Mouse (Mus musculus) right cerebral cortex, adult 18-20 months (tissue): Measurements from ENCODE around the gene Mkrn2os.

Experiments used
- DNase-seq: peaks from one replicate; pipeline ENCODE4 v3.0.0; 2022; ENCODE audit warnings: mixed read lengths

Mkrn2os gene

DNA sequence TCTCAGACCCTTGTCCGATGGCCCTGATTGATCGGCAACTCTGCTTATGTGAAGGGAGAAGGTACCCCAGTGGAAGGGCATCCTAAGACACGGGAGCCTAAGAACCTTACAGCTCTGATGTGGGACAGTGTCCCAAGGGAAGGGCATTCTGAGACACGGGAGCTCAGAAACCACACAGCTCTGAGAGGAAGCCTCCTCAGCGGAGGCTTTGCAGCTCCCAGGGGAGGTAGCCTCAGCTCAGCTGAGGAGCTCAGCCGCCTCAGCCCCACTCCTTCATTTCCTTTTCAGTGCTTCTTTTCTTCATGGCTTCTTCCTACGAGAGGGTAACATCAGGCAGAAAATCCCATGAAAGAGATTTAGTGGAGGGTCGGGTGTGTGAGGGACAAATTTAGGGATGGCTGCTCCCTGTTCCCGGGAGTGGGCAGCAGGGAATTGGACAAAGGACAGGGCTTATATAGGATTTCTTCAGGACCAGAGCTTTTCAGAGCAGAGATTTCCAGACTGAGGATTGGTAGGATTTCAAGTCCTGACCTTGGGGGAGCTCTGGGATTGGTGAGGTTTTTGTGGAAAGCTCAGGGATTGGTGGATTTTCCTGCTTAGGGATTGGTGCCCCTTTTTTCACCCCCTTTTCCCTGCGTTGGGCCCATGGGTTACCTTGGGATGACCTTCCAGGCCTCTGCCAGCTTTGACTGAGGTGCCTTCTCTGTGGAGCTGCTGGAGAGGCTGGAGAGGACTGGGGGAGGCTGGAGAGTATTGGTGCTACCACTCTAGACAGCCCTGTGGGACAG, 9.9 kb downstream of the Mkrn2os start:
- no peak for DNase-seq

DNA sequence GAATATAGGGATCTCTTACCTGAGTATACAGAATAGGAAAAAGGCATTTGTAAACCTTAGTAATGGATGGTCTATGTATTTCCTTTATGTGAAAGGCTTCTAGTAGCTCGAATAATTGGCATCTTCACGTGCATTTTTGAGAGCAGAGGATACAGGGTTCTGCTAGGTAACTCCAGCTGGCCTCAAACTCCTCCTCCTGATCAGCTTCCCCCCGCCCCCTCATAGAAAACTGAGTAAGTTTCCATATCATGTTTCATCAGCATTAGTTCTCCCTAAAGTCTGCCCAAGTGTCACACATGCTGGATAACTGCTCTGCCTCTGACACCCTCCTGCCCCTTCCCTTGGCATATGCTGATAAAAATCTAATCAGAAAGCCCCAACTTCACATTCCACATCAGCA, 11.6 kb downstream of the Mkrn2os start:
- DNase-seq = no peak

DNA sequence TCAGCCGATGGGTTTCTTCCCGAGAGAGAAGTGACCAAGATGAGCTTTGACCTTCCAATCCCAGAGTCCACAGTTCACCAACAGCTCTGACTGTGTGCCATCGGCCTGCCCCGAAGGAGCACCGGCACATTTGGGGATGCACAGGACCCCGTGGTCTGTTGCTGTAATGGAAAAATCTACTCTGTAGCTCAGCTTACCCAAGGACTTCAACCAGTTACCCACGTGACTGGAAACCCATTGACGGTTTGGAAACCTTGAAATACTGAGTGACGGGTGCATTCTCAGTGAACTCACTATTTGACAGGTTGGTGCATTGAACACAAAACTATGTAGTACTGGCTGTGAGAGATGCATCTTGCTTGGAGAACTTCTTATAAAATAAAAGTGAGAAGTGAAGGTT, 14.4 kb downstream of the Mkrn2os start:
- no peak for DNase-seq

DNA sequence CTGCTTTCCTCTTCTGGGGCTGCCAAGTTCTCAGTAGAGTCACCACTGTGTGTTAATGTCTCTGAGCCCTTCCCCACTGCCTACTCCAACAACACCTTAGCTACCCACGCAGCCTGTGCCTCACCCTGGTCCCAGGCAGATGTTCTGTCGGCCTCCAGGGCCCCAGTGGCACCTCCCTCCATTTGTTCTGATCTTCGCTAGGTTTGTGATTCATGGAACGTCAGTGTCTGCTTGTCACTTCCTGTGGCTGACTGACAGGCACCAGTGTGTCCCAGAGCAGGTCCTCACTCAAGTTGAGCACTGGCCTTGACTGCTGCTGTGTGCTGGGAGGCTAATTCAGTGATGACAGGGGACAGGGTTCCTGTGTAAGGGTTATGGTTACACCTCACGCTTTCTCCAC, 15.0 kb downstream of the Mkrn2os start:
- no peak for DNase-seq

DNA sequence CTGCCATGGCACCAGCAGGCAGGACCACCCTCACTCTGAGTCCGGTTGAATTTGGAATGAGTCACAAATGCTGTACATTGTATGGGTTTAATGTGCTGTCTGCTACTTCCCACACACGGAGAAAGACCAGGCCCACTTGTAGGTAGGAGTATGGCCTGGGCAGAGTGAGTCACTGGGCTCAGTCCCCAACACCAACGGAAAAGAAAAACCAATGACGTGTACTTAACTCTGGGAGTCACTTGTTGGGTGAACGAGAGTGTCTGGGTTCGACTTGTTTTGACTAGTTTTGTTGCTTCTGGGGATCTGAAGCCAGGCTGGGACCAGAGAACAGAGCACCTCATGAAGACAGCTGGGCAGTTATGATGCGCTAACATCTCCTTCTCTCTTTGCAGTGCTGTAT, 18.2 kb downstream of the Mkrn2os start:
- DNase-seq = no peak

DNA sequence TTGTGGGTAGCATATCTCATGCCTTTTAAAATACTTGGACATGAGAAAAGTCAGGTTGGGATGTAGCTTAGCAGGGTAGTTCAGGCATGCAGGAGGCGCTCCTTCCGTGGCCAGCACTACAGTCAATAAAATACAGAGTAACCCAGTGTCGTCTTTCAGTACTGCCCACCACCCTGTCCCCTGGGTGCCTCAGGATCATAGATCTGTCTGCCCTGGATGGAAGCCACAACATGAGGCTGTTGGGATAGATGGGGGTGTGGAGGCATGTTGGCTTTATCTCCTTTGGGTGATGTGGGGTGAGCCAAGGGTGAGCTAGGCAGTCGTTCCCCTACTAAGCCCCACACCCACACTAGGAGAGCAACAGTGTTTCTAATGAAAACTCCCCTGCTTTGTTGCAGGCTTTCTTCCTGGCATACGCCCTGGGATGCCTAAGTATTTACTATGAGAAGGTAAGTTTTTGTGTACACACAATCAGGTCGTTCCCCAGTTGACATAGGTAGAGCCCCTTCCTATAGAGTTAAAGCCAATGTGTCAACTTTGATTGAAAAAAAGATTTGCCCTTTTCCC, 26.8 kb downstream of the Mkrn2os start:
- DNase-seq = no peak

DNA sequence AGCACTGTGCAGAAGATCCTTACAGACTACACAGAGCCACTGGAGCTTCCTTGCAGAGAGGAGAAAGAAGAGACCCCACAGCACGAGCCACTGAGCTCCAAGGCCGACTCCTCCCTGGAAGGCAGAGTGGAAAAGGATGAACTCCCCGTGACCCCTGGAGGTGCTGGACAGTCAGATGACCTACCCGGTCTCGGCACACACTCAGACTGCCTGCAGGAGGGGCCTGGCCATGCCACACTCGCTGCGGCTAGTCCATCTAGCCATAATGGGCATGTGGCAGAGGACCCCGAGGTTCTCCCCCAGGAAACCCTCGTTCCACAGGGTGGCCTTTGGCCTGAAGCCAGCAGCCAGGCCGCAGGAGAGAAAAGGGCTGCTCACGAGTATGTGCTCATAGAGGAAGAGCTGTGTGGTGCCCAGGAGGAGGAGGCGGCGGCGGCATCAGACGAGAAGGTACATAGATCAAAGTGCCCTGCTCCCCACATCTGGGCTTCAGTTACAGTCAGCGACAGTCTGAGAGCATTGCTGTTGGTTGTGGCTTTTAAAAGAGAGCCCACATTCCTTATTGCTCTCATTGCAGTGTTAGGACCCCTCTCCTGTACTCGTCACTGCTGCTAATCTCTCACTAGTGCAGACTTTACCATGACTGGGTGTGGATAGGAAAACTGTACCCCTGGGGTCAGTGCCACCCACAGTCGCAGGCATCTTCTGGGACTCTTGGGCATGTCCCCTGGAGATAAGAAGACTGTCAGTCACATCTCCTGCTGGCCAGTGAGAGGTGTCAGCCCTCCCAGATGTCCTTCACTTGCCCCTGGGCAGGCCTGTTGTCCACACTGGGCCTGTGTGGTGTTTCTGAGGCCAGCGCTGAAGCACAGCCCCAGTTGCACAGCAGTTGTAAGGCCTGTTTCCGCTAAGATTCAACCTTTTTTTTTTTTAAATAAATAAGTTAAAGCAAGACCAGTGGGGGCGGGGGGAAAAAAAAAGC, 32.4 kb downstream of the Mkrn2os start:
- DNase-seq = no peak

DNA sequence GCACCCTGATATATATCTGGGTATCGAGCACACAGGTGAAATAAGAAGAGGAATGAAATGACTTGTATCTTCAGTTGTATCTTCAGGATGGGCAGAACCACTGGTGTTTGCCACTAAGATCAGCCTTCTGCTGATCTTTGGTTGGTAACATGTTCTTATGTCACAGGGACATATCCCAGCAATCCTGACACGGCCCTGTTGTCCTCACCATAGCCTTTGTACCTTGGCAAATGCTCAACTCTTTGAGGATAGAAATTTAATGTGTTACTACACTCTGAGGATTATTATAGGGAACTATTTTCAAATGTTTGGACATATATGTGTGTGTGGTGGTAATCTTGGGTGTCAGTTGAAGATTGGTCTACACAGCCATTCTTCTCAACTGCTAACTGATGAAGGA, 34.2 kb downstream of the Mkrn2os start:
- DNase-seq = no peak

DNA sequence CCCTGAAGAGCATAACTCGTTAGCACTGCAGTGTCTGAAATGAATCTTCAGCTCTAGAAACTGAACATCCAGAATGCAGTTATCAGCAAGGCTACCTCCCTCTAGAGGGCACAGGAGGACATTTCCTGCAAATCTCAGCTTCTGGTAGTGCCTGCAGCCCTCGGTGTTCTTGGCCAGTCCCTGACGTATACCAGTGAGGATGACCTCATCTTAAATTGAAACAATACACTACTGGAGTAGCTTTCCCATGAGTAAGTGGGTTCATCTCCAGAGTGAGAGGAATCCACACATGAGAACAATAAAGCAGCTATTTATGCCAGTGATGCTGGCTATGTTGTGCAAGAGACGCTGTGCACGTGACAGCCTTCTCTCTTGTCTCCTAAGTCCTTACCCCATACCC, 36.9 kb downstream of the Mkrn2os start:
- DNase-seq = no peak

DNA sequence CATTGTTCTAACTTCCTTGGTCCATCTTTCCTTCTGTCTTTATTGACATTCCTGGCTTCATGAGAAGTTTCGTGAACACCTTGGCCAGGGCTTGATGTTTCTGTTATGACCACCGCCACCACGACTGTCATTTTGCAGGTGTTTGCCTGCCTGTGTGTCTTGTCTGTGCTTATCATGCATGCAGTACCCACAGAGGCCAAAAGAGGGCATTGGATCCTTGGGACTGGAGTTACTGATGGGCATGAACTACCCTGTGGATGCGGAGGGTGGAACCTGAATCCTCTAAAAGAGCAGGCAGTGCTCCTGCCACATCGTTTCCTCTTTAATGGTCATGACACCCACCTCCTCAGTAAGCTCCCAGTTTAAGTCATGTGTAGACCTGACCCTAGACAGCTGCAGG, 46.1 kb downstream of the Mkrn2os start:
- DNase-seq = peak; percentile 13

DNA sequence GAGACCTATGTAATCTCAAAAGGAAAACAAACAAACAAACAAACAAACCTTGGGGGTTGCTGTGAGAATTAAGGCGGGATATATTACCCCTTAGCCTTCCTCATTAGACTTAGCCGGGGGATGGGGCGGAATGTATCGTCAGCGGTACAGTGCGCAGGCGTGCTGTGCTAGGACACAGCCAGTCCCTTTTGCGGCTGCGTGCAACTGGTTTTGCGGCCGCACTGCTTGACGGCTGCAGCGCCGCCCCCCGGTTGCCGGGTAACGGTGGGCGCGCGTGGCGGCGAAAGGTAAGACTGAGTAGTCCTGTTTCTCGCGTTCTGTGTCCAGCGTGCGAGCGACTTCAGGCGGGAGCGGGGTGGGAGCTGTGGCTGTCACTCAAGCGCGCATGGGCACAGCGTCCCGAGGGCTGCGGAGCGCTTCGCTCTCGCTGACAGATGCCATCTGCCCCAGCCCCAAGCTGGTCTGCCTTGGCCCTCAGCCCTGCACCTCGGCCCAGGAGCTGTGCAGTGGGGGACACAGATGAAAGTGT, 47.9 kb downstream of the Mkrn2os start, which contains the start of gene Tsen2:
Tsen2 (plus strand) TSS at position 223 of the 529 bp plus-strand sequence.
- DNase-seq = peak; percentile 97

DNA sequence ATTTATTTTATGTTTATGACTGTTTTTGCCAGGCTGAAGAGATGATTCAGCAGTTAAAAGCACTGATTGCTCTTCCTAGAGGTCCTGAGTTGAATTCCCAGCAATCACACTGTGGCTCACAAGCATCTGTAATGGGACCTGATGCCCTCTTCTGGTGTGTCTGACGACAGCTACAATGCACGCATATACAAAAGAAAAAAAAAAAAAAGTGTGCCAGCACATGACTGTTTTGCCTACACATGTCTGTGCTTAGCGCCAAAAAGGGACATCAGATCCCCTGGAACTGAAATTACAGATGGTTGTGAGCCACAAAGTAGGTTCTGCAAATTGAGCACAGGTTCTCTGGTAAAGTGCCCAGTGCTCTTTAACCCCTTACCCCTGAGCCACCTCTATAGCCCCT, 50.0 kb downstream of the Mkrn2os start:
- DNase-seq = no peak

DNA sequence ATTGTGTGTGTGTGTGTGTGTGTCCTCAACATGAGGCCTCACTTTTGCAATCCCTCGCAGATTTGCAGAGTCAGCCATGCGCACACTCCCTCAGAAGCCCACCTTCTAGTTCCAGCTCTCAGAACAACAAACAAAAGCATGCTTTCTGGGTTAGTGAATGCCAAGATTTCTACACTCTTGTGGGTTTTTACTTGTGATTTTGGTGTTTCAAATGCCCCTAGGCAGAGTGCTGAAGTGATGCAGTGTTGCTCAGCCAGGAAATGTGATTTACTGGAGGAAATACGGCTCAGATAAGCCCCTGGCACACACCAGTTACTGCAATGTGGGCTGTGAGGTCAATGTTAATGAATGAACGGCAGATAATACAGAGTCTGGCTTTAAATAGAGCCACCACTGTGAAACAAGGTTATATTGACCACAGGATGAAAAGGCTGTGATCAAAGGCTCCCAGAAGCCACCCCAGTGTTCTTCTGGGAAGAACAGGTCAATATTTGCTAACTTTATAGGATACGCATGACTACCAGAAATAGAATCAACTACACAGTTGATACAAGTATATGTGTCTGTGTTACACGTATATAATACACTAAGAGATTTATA, 50.6 kb downstream of the Mkrn2os start:
- DNase-seq = no peak

DNA sequence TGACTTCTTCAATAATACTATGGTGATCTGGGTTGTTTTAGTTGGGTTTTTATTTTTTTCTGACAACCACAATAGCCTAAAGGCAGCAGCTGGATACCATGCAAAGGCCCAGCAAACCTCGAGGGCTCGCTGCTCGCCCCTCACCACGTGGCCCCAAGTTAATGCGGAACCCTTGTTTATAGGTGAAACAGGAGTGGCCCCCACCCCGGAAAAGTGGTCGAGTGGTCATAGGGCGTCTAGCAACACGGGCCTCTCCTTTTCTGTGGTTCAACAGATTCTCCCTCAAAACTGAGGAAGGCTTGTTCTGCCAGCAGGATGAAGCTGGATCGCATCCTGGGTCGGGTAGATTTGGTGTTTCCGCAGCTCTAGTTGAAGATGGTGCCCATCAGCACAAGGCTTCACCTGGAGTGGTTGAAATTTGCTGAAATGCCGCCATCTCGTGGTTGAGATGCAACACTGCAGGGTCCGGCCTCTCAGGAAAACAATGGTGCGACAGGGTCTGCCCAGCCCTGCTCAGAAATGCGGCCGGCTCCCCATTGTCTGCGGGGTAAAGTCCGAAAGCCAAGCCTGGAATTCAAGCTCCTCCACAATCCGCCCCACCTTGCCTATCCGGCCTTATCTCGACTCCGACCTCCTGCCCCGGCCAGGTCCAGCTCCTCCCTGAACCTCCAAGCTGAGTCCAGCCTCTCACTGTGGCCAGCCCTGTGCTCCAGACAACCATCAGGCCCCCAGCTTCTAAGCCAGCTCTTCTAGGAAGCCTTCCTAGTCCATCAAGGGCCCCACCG, 53.5 kb downstream of the Mkrn2os start:
- DNase-seq = peak; percentile 71

DNA sequence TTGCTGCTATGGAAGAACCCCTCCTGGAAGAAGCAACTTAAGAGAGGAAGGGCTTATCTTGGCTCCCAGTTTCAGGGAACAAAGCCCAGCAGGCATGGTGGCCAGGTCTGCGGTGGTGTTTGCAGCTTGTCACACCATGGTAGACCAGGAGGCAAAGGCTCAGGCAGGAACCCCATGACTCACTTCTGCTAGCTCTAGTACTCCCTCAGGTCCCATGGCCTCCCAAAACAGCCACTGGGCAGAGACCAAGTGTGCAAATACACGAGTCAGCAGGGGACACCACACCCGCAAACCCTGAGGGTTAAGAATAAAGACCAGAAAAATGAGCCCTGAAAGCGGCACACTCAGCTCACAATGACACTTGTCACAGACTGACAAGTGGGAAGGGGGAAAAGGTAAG, 56.2 kb downstream of the Mkrn2os start:
- no peak for DNase-seq

DNA sequence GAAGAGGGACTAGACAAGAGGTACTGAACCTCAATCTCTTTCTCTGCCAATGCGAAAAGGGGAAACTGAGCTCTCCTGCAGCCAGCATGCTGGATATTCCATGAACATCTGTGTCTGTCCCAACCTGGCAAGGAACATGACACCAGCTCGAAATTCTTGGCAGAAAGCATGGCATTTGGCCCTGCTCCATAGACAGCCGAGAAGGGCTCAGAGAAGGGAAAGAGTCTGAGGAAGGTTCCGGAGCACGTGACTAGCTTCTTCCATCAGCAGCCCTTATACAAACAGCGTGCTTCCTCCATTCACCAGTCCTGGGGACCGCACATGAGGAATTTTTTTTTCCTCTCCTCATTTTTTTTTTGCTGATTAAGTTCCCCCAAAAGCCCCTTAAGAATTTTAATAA, 57.8 kb downstream of the Mkrn2os start:
- DNase-seq = peak; percentile 27
